Mouse (Mus musculus) hindbrain, postnatal 0 days (tissue): ENCODE data around the gene Zfp763. TPM values are rescaled to one million over a fixed set of nuclear protein-coding genes. Genes with fewer than 3 reads are reported as not detected.
A peak's percentile ranks its signal among the peaks of the same experiment; 100 is the strongest.
"Not testable (repeated sequence)": the region's sequence is repeated elsewhere in the genome, so short reads cannot be mapped to it uniquely, and the experiment has no call there.

Experiments
- ATAC-seq: fragments of 200-750 bp; cut with Nextera tagmentation; 2 replicates; pipeline ENCODE4 v1.8.0; 2017; ENCODE audit warnings: mild to moderate bottlenecking, moderate TSS enrichment, moderate library complexity
- DNase-seq: peaks from one replicate; pipeline ENCODE4 v3.0.0-alpha.2; 2015; ENCODE audit warnings: low spot score
- H3K27ac ChIP-seq: fragments of 300-500 bp; sonication (generic); 2 replicates; pipeline ENCODE4 v1.5.1; 2014; ENCODE audit warnings: mild to moderate bottlenecking
- H3K27me3 ChIP-seq: fragments of 300-500 bp; sonication (generic); 2 replicates; pipeline ENCODE4 v1.6.1; 2014; ENCODE audit warnings: low read length, mixed read lengths; ENCODE audit not compliant: insufficient read depth
- H3K36me3 ChIP-seq: fragments of 300-500 bp; sonication (generic); 2 replicates; pipeline ENCODE4 v1.6.1; 2014; ENCODE audit warnings: low read length, mixed read lengths; ENCODE audit not compliant: insufficient read depth
- H3K4me1 ChIP-seq: fragments of 300-500 bp; sonication (generic); 2 replicates; pipeline ENCODE4 v1.6.1; 2014; ENCODE audit warnings: antibody characterized with exemption, low read length, mixed read lengths; ENCODE audit not compliant: insufficient read depth
- H3K4me2 ChIP-seq: fragments of 300-500 bp; sonication (generic); 2 replicates; pipeline ENCODE4 v1.6.1; 2014; ENCODE audit warnings: low read depth, mild to moderate bottlenecking, low read length, moderate library complexity, mixed read lengths
- H3K4me3 ChIP-seq: fragments of 300-500 bp; sonication (generic); 2 replicates; pipeline ENCODE4 v1.5.1; 2014; ENCODE audit warnings: low read length
- H3K9ac ChIP-seq: fragments of 300-500 bp; sonication (generic); replicated peaks from 2 replicates; pipeline ENCODE4 v1.6.1; 2014; ENCODE audit warnings: mild to moderate bottlenecking, low read length, moderate library complexity, mixed read lengths
- H3K9me3 ChIP-seq: fragments of 300-500 bp; sonication (generic); 2 replicates; pipeline ENCODE4 v1.6.1; 2016; ENCODE audit warnings: low read length, mixed read lengths
- CTCF ChIP-seq: IDR thresholded peaks from 2 replicates; pipeline ENCODE4 v1.5.1; 2016; ENCODE audit warnings: antibody characterized with exemption, control low read depth, low read depth
- WGBS: fragments of 180-500 bp; shearing (Covaris S2); extraction: QIAGEN DNeasy Blood & Tissue Kit; methylation state at CpG from one replicate; pipeline ENCODE4 v1.1.7; 2014; 5-methylcytosine and 5-hydroxymethylcytosine counted together
- polyA plus RNA-seq: library from polyadenylated mRNA; unstranded; fragments of >200 nt; fragmentation: Nextera tagmentation; extraction: Ambion mirVana; gene quantifications from 2 replicates; pipeline ENCODE4 v1.2.1, GENCODE M21; 2015
- total RNA-seq: library from RNA; depleted of rRNA; stranded (reverse); fragments of >200 nt; gene quantifications from 2 replicates; pipeline ENCODE4 v1.2.3, GENCODE M21; 2014; rRNA removed

Zfp763 gene
- total RNA-seq, result 10.8 and 12.7 TPM in 2 replicates
- polyA plus RNA-seq, result 15.3 and 16.7 TPM in 2 replicates

DNA sequence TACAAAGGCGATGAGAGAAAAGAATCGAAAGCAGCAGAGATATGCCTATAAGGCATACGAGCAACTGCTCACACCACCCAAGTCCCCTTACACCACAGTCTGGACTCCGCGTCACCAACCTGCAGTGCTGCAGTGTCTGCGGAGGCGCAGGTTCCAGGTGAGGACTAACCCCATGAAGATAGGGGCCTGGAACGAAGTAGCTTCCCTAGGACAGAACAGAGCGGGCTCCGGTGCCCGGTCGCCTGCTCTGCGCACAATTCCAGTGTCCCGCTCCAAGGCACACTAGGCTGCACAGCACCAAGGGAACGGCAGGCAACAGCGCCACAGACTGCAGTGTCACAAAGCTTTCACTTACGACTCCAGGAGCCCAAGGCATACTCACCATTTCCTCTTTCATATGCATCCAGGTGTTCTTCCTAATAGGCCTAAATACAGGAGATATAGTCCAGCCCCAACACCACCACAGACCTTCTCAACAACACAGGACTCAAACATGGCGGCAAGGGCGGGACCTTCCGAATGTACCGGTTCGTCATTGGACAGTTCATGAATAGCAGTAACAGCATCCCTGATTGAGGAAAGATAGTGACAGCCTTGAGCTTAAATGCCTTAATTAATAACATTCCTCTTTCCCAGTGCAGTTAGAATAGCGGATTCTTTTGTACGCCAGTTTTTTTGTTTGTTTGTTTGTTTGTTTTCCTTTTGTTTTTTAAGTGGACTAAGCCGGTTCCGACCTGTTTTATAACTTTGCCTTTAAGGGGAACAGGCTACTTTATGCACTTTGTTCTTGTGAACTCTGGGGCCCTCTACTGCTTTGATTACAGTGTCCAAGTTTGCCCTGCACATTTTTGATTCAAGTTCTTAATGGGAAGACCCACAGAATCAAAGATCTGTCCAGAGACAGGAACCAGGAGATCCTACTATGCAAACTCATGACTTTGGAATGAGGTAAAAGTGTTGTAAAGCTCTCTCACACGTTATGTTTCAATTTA is at the start of gene Zfp763:
TSS of gene Zfp763 (minus strand) at position 503 of the 992 bp plus-strand sequence.
- Histone ChIP-seq H3K4me2 (peak within 1 kb of the TSS; percentile 68), H3K27ac (peak within 1 kb of the TSS; percentile 92), H3K36me3 (no peaks in the 10 kb centered on the region), H3K27me3 (no peaks in the 10 kb centered on the region), H3K4me1 (no peaks in the 10 kb centered on the region), H3K9ac (peak within 1 kb of the TSS; percentile 82), H3K9me3 (0 out of 2 replicates have a peak, but pooled peaks cover 2% of the 10 kb centered on the region), H3K4me3 (peak within 1 kb of the TSS; percentile 94)
- peak; percentile 92 for DNase-seq
- TF ChIP-seq CTCF, result peak; percentile 43
- 3% methylated on average over 27 of the region's 27 CpGs for WGBS
- peak; percentile 100 for ATAC-seq

DNA sequence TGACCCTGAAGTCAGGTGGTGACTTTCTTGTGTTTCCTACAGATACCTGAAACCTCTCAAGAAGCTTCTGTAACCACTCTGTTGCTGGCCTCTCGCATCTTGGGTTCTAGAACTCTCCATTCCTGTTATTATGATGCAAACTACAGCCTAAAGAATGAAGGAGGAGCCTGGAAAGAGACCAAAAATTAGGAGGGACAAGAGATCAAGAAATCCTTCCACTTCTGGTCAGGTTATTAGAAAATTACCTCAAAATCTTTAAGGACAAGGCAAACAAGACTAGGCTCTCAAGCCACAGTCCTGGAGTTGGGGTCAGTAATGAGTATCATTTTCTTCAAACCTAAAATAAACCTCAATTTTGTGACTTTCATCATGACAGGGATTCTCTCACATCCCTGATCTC is 34.8 kb upstream of the Zfp763 start, which contains the start of gene 4921501E09Rik:
TSS of gene 4921501E09Rik (minus strand) at position 101 of the 400 bp plus-strand sequence.
- H3K9me3 ChIP-seq, result no peaks in the 10 kb centered on the region
- no peak for ATAC-seq

DNA sequence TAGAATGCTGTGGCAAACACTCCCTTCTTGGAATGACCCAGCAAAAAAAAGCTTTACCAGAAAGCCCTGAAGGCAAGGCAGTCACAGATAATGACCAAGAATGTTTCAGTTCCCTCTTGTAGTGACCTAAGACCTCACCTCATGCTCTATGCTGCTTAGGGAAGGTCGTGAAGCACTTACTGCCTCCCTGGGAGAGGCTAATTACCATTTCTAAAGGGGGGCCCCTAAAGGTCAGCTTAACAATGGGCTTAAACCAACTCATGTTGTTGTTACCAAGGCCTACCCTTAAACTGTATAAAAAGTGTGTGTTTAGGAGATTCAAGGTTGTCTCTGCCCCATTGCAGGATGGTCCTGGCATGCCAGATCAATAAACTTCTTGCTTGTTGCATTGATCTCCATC is 29.8 kb upstream of the Zfp763 start:
- ATAC-seq, result no peak
- H3K27me3 ChIP-seq, result no peaks in the 10 kb centered on the region
- H3K4me1 ChIP-seq, result no peaks in the 10 kb centered on the region
- H3K9ac ChIP-seq, result no peak overlapping the region
- WGBS, result 0% methylated on average over 1 of the region's 1 CpGs
- H3K4me3 ChIP-seq, result no peak overlapping the region
- DNase-seq, result no peak
- H3K4me2 ChIP-seq, result no peak overlapping the region
- TF ChIP-seq CTCF, result no peak
- H3K27ac ChIP-seq, result no peak overlapping the region
- no peaks in the 10 kb centered on the region for H3K9me3 ChIP-seq
- no peaks in the 10 kb centered on the region for H3K36me3 ChIP-seq

More for the DNA sequence above, 34.8 kb upstream of the Zfp763 start, which contains the start of gene 4921501E09Rik:
- Histone ChIP-seq H3K4me2 (no peak within 1 kb of the TSS), H3K4me3 (no peak within 1 kb of the TSS), H3K36me3 (no peaks in the 10 kb centered on the region), H3K27me3 (no peaks in the 10 kb centered on the region), H3K27ac (no peak within 1 kb of the TSS), H3K9ac (no peak within 1 kb of the TSS), H3K4me1 (no peaks in the 10 kb centered on the region)
- DNase-seq, result no peak
- WGBS, result 58% methylated on average over 1 of the region's 1 CpGs
- no peak for TF ChIP-seq CTCF

DNA sequence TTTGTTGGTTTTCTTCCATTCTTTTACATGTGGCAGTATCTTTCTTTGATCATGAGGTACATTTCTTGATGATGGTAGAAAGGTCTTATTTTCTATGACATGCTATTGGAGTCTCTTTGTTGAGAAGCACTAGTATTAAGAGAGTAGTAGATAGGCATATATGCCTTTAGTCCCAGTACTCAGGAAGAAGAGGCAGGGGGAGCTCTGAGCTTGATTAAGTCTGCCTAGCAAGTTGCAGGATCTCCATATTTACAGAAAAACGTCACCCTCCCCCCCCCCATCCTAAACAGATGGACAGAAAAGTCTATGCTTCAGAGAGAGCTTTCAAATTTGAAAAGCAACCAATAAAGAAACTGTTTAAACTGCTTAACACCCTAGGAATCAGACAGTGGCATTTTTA is 25.6 kb upstream of the Zfp763 start:
- TF ChIP-seq CTCF, result no peak
- Histone ChIP-seq H3K9me3 (no peaks in the 10 kb centered on the region), H3K27me3 (no peaks in the 10 kb centered on the region), H3K4me2 (no peak overlapping the region), H3K4me3 (no peak overlapping the region), H3K9ac (no peak overlapping the region), H3K36me3 (no peaks in the 10 kb centered on the region), H3K4me1 (no peaks in the 10 kb centered on the region), H3K27ac (no peak overlapping the region)
- no peak for DNase-seq
- WGBS, result 11% methylated on average over 1 of the region's 1 CpGs
- ATAC-seq, result no peak

DNA sequence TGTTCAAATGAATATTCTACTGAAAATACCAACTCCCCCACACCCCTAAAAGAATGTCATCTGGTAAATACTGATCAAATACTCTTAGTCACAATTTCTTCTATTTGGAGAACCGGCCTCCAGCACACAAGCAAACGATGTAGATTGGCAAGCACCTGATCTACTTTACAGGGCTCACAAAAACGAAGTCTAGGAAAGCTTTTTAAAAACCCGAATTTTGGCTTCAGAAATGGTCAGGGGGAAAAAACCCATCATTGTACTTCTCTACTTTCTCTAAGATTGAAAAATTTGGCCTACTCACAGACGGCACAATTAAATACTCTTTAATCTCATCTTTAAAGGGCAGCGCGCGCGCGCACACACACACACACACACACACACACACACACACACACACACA is 826 bp downstream of the Zfp763 start:
- Histone ChIP-seq H3K4me3 (peak overlapping the region; percentile 94), H3K9me3 (peaks cover 4% of the 10 kb centered on the region; the same call in 1 of the 2 replicates), H3K36me3 (no peaks in the 10 kb centered on the region), H3K27me3 (no peaks in the 10 kb centered on the region), H3K27ac (no peak overlapping the region), H3K4me1 (no peaks in the 10 kb centered on the region), H3K4me2 (peak overlapping the region; percentile 68), H3K9ac (peak overlapping the region; percentile 82)
- no peak for ATAC-seq
- 6% methylated on average over 10 of the region's 10 CpGs for WGBS
- no peak for TF ChIP-seq CTCF
- peak; percentile 14 for DNase-seq

DNA sequence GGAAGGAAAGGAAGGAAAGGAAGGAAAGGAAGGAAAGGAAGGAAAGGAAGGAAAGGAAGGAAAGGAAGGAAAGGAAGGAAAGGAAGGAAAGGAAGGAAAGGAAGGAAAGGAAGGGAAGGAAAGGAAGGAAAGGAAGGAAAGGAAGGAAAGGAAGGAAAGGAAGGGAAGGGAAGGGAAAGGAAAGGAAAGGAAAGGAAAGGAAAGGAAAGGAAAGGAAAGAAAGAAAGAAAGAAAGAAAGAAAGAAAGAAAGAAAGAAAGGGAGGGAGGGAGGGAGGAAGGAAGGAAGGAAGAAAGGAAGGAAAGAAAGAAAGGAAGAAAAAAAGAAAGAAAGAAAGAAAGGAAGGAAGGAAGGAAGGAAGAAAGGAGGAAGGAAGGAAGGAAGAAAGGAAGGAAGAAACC is 12.8 kb downstream of the Zfp763 start:
- not testable (repeated sequence) for DNase-seq, H3K27me3 ChIP-seq, H3K27ac ChIP-seq, H3K4me2 ChIP-seq, H3K4me3 ChIP-seq, H3K9ac ChIP-seq, ATAC-seq, H3K4me1 ChIP-seq
- peaks cover 32% of the 10 kb centered on the region for H3K36me3 ChIP-seq
- peaks cover 58% of the 10 kb centered on the region for H3K9me3 ChIP-seq
